Mouse (Mus musculus) intestine, embryonic 14.5 days (tissue): ENCODE results near the gene Asic1. TPM values are rescaled to one million over a fixed set of nuclear protein-coding genes. Genes with fewer than 3 reads are reported as not detected.
A peak's percentile ranks its signal among the peaks of the same experiment; 100 is the strongest.

ENCODE experiments used
- ATAC-seq: fragments of 200-750 bp; cut with Nextera tagmentation; replicated peaks from 2 replicates; pipeline ENCODE4 v1.8.0; 2017; ENCODE audit warnings: low read depth, moderate number of reproducible peaks, moderate TSS enrichment, moderate library complexity; ENCODE audit not compliant: low FRiP score, low TSS enrichment
- DNase-seq: peaks from one replicate; pipeline ENCODE4 v3.0.0-alpha.2; 2018; ENCODE audit warnings: low spot score
- H3K27ac ChIP-seq: fragments of 300-500 bp; sonication (generic); 2 replicates; pipeline ENCODE4 v1.5.1; 2014; ENCODE audit warnings: low read depth, mild to moderate bottlenecking, control low read depth
- H3K27me3 ChIP-seq: fragments of 300-500 bp; sonication (generic); replicated peaks from 2 replicates; pipeline ENCODE4 v1.6.1; 2014; ENCODE audit warnings: low read length, control low read depth; ENCODE audit not compliant: control insufficient read depth, insufficient read depth
- H3K36me3 ChIP-seq: fragments of 300-500 bp; sonication (generic); 2 replicates; pipeline ENCODE4 v1.6.1; 2014; ENCODE audit warnings: low read length, control low read depth; ENCODE audit not compliant: control insufficient read depth, insufficient read depth
- H3K4me1 ChIP-seq: fragments of 300-500 bp; sonication (generic); replicated peaks from 2 replicates; pipeline ENCODE4 v1.6.1; 2014; ENCODE audit warnings: low read length, control low read depth, mixed read lengths; ENCODE audit not compliant: control insufficient read depth, insufficient read depth
- H3K4me2 ChIP-seq: fragments of 300-500 bp; sonication (generic); 2 replicates; pipeline ENCODE4 v1.6.1; 2014; ENCODE audit warnings: low read length
- H3K4me3 ChIP-seq: fragments of 300-500 bp; sonication (generic); 2 replicates; pipeline ENCODE4 v1.5.1; 2014; ENCODE audit warnings: low read depth, low read length, control low read depth, mixed read lengths
- H3K9ac ChIP-seq: fragments of 300-500 bp; sonication (generic); 2 replicates; pipeline ENCODE4 v1.6.1; 2014; ENCODE audit warnings: mild to moderate bottlenecking, low read length
- H3K9me3 ChIP-seq: fragments of 300-500 bp; sonication (generic); 2 replicates; pipeline ENCODE4 v1.6.1; 2016; ENCODE audit warnings: low read length, control low read depth; ENCODE audit not compliant: control insufficient read depth
- WGBS: fragments of 180-500 bp; shearing (Covaris S2); extraction: QIAGEN DNeasy Blood & Tissue Kit; methylation state at CpG from one replicate; pipeline ENCODE4 v1.1.7; 2014; 5-methylcytosine and 5-hydroxymethylcytosine counted together
- polyA plus RNA-seq: library from polyadenylated mRNA; unstranded; fragments of >200 nt; fragmentation: Nextera tagmentation; extraction: Ambion mirVana; gene quantifications from 2 replicates; pipeline ENCODE4 v1.2.1, GENCODE M21; 2014

Asic1 gene
- polyA plus RNA-seq, 1 experiment from 2014 or later, result 1.7 TPM

GRCm38 (mm10) chr15:99670964-99671670, 949 bp downstream of the Asic1 start:
- DNase-seq, result no peak
- Histone ChIP-seq H3K4me3 (peak overlapping the region; percentile 37), H3K27me3 (peaks cover 44% of the 10 kb centered on the region), H3K27ac (no peak overlapping the region), H3K4me2 (peak overlapping the region; percentile 91), H3K9ac (peak overlapping the region; percentile 22), H3K36me3 (no peaks in the 10 kb centered on the region), H3K9me3 (no peaks in the 10 kb centered on the region), H3K4me1 (peaks cover 5% of the 10 kb centered on the region)
- no peak; the same call in 1 of the 2 replicates for ATAC-seq
- 11% methylated on average over 14 of the region's 17 CpGs for WGBS

GRCm38 (mm10) chr15:99671783-99672182, 1.6 kb downstream of the Asic1 start:
- no peak overlapping the region for H3K4me3 ChIP-seq
- H3K27me3 ChIP-seq, result peaks cover 38% of the 10 kb centered on the region
- no peaks in the 10 kb centered on the region for H3K36me3 ChIP-seq
- no peak for ATAC-seq
- H3K27ac ChIP-seq, result no peak overlapping the region
- DNase-seq, result no peak
- H3K4me2 ChIP-seq, result no peak overlapping the region
- H3K4me1 ChIP-seq, result peaks cover 5% of the 10 kb centered on the region
- WGBS, result 64% methylated on average over 14 of the region's 14 CpGs
- H3K9me3 ChIP-seq, result no peaks in the 10 kb centered on the region
- H3K9ac ChIP-seq, result no peak overlapping the region

- no peak overlapping the region for H3K27ac ChIP-seq
- WGBS, result 89% methylated on average over 3 of the region's 3 CpGs
- no peaks in the 10 kb centered on the region for H3K36me3 ChIP-seq
- H3K4me3 ChIP-seq, result no peak overlapping the region
- DNase-seq (no peak), ATAC-seq (no peak)
- H3K27me3 ChIP-seq, result peaks cover 32% of the 10 kb centered on the region
- H3K9me3 ChIP-seq, result no peaks in the 10 kb centered on the region
- H3K4me1 ChIP-seq, result peaks cover 8% of the 10 kb centered on the region
- no peak overlapping the region for H3K9ac ChIP-seq
- H3K4me2 ChIP-seq, result no peak overlapping the region
Observed at GRCm38 (mm10) chr15:99674866-99675265, 4.7 kb downstream of the Asic1 start.

GRCm38 (mm10) chr15:99677089-99677488, 6.9 kb downstream of the Asic1 start:
- Histone ChIP-seq H3K9me3 (no peaks in the 10 kb centered on the region), H3K4me1 (0 out of 2 replicates have a peak, but pooled peaks cover 4% of the 10 kb centered on the region), H3K27ac (no peak overlapping the region), H3K27me3 (peaks cover 15% of the 10 kb centered on the region), H3K4me3 (no peak overlapping the region), H3K9ac (no peak overlapping the region), H3K36me3 (no peaks in the 10 kb centered on the region), H3K4me2 (no peak overlapping the region)
- DNase-seq (no peak), ATAC-seq (peak; percentile 28; the same call in 1 of the 2 replicates)
- 40% methylated on average over 8 of the region's 8 CpGs for WGBS

GRCm38 (mm10) chr15:99678063-99678800, 8.1 kb downstream of the Asic1 start:
- H3K4me1 ChIP-seq, result 0 out of 2 replicates have a peak, but pooled peaks cover 4% of the 10 kb centered on the region
- H3K27ac ChIP-seq, result no peak overlapping the region
- H3K4me3 ChIP-seq, result no peak overlapping the region
- no peaks in the 10 kb centered on the region for H3K9me3 ChIP-seq
- H3K27me3 ChIP-seq, result peaks cover 8% of the 10 kb centered on the region; the same call in 1 of the 2 replicates
- no peaks in the 10 kb centered on the region for H3K36me3 ChIP-seq
- no peak for DNase-seq
- ATAC-seq, result peak; percentile 62
- no peak overlapping the region for H3K9ac ChIP-seq
- 14% methylated on average over 13 of the region's 13 CpGs for WGBS
- H3K4me2 ChIP-seq, result no peak overlapping the region

GRCm38 (mm10) chr15:99679008-99679407, 8.8 kb downstream of the Asic1 start:
- ATAC-seq (no peak), DNase-seq (no peak)
- H3K4me2 ChIP-seq, result no peak overlapping the region
- no peak overlapping the region for H3K9ac ChIP-seq
- H3K4me1 ChIP-seq, result 0 out of 2 replicates have a peak, but pooled peaks cover 4% of the 10 kb centered on the region
- H3K36me3 ChIP-seq, result no peaks in the 10 kb centered on the region
- no peak overlapping the region for H3K27ac ChIP-seq
- 0 out of 2 replicates have a peak, but pooled peaks cover 4% of the 10 kb centered on the region for H3K27me3 ChIP-seq
- no peak overlapping the region for H3K4me3 ChIP-seq
- H3K9me3 ChIP-seq, result no peaks in the 10 kb centered on the region
- 55% methylated on average over 7 of the region's 7 CpGs for WGBS

- H3K4me2 ChIP-seq, result no peak overlapping the region
- no peaks in the 10 kb centered on the region for H3K36me3 ChIP-seq
- H3K27me3 ChIP-seq, result no peaks in the 10 kb centered on the region
- H3K9ac ChIP-seq, result no peak overlapping the region
- ATAC-seq (no peak), DNase-seq (no peak)
- H3K4me3 ChIP-seq, result no peak overlapping the region
- H3K4me1 ChIP-seq, result no peaks in the 10 kb centered on the region
- 91% methylated on average over 7 of the region's 7 CpGs for WGBS
- no peaks in the 10 kb centered on the region for H3K9me3 ChIP-seq
- no peak overlapping the region for H3K27ac ChIP-seq
Observed at GRCm38 (mm10) chr15:99682880-99683279, 12.7 kb downstream of the Asic1 start.

GRCm38 (mm10) chr15:99684156-99684555, 14.0 kb downstream of the Asic1 start:
- WGBS, result 93% methylated on average over 5 of the region's 5 CpGs
- no peak overlapping the region for H3K4me2 ChIP-seq
- no peak for ATAC-seq
- DNase-seq, result no peak
- H3K27ac ChIP-seq, result no peak overlapping the region
- H3K9me3 ChIP-seq, result no peaks in the 10 kb centered on the region
- no peaks in the 10 kb centered on the region for H3K4me1 ChIP-seq
- no peaks in the 10 kb centered on the region for H3K36me3 ChIP-seq
- H3K4me3 ChIP-seq, result no peak overlapping the region
- no peak overlapping the region for H3K9ac ChIP-seq
- no peaks in the 10 kb centered on the region for H3K27me3 ChIP-seq
